Mouse (Mus musculus) small intestine, adult 10 weeks (tissue): ENCODE results near the gene 1110008P14Rik. TPM values are rescaled to one million over a fixed set of nuclear protein-coding genes. Genes with fewer than 3 reads are reported as not detected.

Experiments
- polyA plus RNA-seq: library from polyadenylated mRNA; stranded (reverse); fragments of 350-450 nt; fragmentation: Illumina TruSeq; extraction: RNeasy Lipid Tissue Mini Kit (QIAGEN cat#74804); gene quantifications from one replicate; pipeline ENCODE4 v1.2.3, GENCODE M21; 2014; ENCODE audit warnings: low replicate concordance

Gene 1110008P14Rik
- 0.52 TPM for polyA plus RNA-seq

GRCm38 (mm10) chr2:32381775-32382223 is at the start of gene 1110008P14Rik:
Gene 1110008P14Rik, minus strand, starts transcription at chr2:32381938.

GRCm38 (mm10) chr2:32395484-32395945 is 13.8 kb upstream of the 1110008P14Rik start, which contains the start of gene Ptges2:
Gene Ptges2, plus strand, starts transcription at chr2:32395896.

GRCm38 (mm10) chr2:32387706-32388490 is 6.2 kb upstream of the 1110008P14Rik start, which contains the start of gene Lcn2:
Gene Lcn2, minus strand, starts transcription at chr2:32388252.

GRCm38 (mm10) chr2:32353007-32353542 is 28.7 kb downstream of the 1110008P14Rik start, which contains the start of gene Dnm1:
Gene Dnm1, minus strand, starts transcription at chr2:32353338.

GRCm38 (mm10) chr2:32352151-32353006 is 29.4 kb downstream of the 1110008P14Rik start, which contains the start of gene Ciz1:
Gene Ciz1, plus strand, starts transcription at chr2:32352327.

Other genes with a start within 250 kb of the 1110008P14Rik start
- 7.7 TPM for gene Prrc2b, start 230.9 kb downstream of the 1110008P14Rik start, polyA plus RNA-seq
- 1.7 TPM for gene Pomt1, start 145.3 kb downstream of the 1110008P14Rik start, polyA plus RNA-seq
- 9.7 TPM for gene Uck1, start 121.8 kb downstream of the 1110008P14Rik start, polyA plus RNA-seq
- gene Golga2, start 94.6 kb downstream of the 1110008P14Rik start, polyA plus RNA-seq, result 6.6 TPM
- 142 TPM for gene Swi5, start 93.9 kb downstream of the 1110008P14Rik start, polyA plus RNA-seq
- gene Ciz1, start 29.6 kb downstream of the 1110008P14Rik start, polyA plus RNA-seq, result 9.2 TPM
- 4.1 TPM for gene Dnm1, start 28.6 kb downstream of the 1110008P14Rik start, polyA plus RNA-seq
- gene Lcn2, start 6.3 kb upstream of the 1110008P14Rik start, polyA plus RNA-seq, result not detected
- gene Ptges2, start 14.0 kb upstream of the 1110008P14Rik start, polyA plus RNA-seq, result 1.1 TPM
- 0.59 TPM for gene Naif1, start 68.5 kb upstream of the 1110008P14Rik start, polyA plus RNA-seq
- 2.0 TPM for gene Slc25a25, start 69.5 kb upstream of the 1110008P14Rik start, polyA plus RNA-seq
- gene Fam102a, start 153.4 kb upstream of the 1110008P14Rik start, polyA plus RNA-seq, result 15.2 TPM
- 2.4 TPM for gene Dpm2, start 188.9 kb upstream of the 1110008P14Rik start, polyA plus RNA-seq
- not detected for gene Pip5kl1, start 192.9 kb upstream of the 1110008P14Rik start, polyA plus RNA-seq
- gene 9430097D07Rik, start 193.7 kb upstream of the 1110008P14Rik start, polyA plus RNA-seq, result not detected
- 0.59 TPM for gene St6galnac4, start 205.2 kb upstream of the 1110008P14Rik start, polyA plus RNA-seq
- 0.30 TPM for gene St6galnac6, start 217.8 kb upstream of the 1110008P14Rik start, polyA plus RNA-seq
- gene Ak1, start 239.8 kb upstream of the 1110008P14Rik start, polyA plus RNA-seq, result 0.33 TPM